Mouse (Mus musculus) olfactory bulb, adult 2 months (tissue): Measurements from ENCODE around the gene Gm12184.

ENCODE experiments used
- CTCF ChIP-seq: fragments of 200-500 bp; IDR thresholded peaks from 2 replicates; pipeline ENCODE4 v1.5.1; 2012; ENCODE audit warnings: low read depth, mild to moderate bottlenecking, low read length, moderate library complexity; ENCODE audit not compliant: insufficient read depth
- POLR2A ChIP-seq: fragments of 200-500 bp; IDR thresholded peaks from 2 replicates; pipeline ENCODE4 v1.6.1; 2012; ENCODE audit warnings: mild to moderate bottlenecking, low read depth, low read length, moderate library complexity; ENCODE audit not compliant: insufficient read depth

GRCm38 (mm10) chr11:48833731-48834639, 7.5 kb upstream of the Gm12184 start:
- TF ChIP-seq POLR2A = no peak
- no peak for TF ChIP-seq CTCF
